Mouse (Mus musculus): ENCODE measurements around the gene Ubxn2a.

Gene Ubxn2a

GRCm38 (mm10) chr12:4878296-4878783 is 29.2 kb downstream of the Ubxn2a start:
- 84% methylated on average over 9 of the region's 9 CpGs for WGBS

- WGBS, result 90% methylated on average over 8 of the region's 8 CpGs
Observed at GRCm38 (mm10) chr12:4875623-4876022, 31.9 kb downstream of the Ubxn2a start.

GRCm38 (mm10) chr12:4874161-4874927 is 33.2 kb downstream of the Ubxn2a start, which contains the start of gene Mfsd2b:
TSS of gene Mfsd2b (minus strand) at chr12:4874359.
- WGBS, result 2% methylated on average over 24 of the region's 24 CpGs

GRCm38 (mm10) chr12:4873531-4873930 is 34.0 kb downstream of the Ubxn2a start:
- 74% methylated on average over 6 of the region's 6 CpGs for WGBS

- WGBS, result 81% methylated on average over 5 of the region's 5 CpGs
Observed at GRCm38 (mm10) chr12:4872983-4873477, 34.5 kb downstream of the Ubxn2a start.

- WGBS, result 67% methylated on average over 4 of the region's 4 CpGs
Observed at GRCm38 (mm10) chr12:4872273-4872672, 35.2 kb downstream of the Ubxn2a start.

- WGBS, result 94% methylated on average over 5 of the region's 5 CpGs
Observed at GRCm38 (mm10) chr12:4871260-4871659, 36.2 kb downstream of the Ubxn2a start.

GRCm38 (mm10) chr12:4868924-4869323 is 38.6 kb downstream of the Ubxn2a start:
- WGBS, result 92% methylated on average over 8 of the region's 8 CpGs

- WGBS, result 43% methylated on average over 4 of the region's 4 CpGs
Observed at GRCm38 (mm10) chr12:4864338-4864690, 43.2 kb downstream of the Ubxn2a start.

- 69% methylated on average over 4 of the region's 4 CpGs for WGBS
Observed at GRCm38 (mm10) chr12:4863654-4864337, 43.7 kb downstream of the Ubxn2a start.

GRCm38 (mm10) chr12:4862672-4863071 is 44.8 kb downstream of the Ubxn2a start:
- 93% methylated on average over 4 of the region's 4 CpGs for WGBS

GRCm38 (mm10) chr12:4859241-4859914 is 48.1 kb downstream of the Ubxn2a start:
- WGBS, result 66% methylated on average over 11 of the region's 11 CpGs

- 94% methylated on average over 2 of the region's 2 CpGs for WGBS
Observed at GRCm38 (mm10) chr12:4856834-4857233, 50.7 kb downstream of the Ubxn2a start.

- 98% methylated on average over 5 of the region's 5 CpGs for WGBS
Observed at GRCm38 (mm10) chr12:4856160-4856559, 51.3 kb downstream of the Ubxn2a start.

- WGBS, result under 1% methylated on average over 12 of the region's 12 CpGs
Observed at GRCm38 (mm10) chr12:4843741-4844140, 63.8 kb downstream of the Ubxn2a start.

- WGBS, result under 1% methylated on average over 30 of the region's 30 CpGs
Observed at GRCm38 (mm10) chr12:4842890-4843597, 64.5 kb downstream of the Ubxn2a start, which contains the start of gene Wdcp. TSS of gene Wdcp (plus strand) at chr12:4843303.

GRCm38 (mm10) chr12:4842456-4842855 is 65.0 kb downstream of the Ubxn2a start:
- 89% methylated on average over 8 of the region's 8 CpGs for WGBS

- WGBS, result 2% methylated on average over 37 of the region's 37 CpGs
Observed at GRCm38 (mm10) chr12:4841392-4841887, 66.1 kb downstream of the Ubxn2a start, which contains the start of gene Fkbp1b. TSS of gene Fkbp1b (minus strand) at chr12:4841591.

GRCm38 (mm10) chr12:4840741-4841140 is 66.8 kb downstream of the Ubxn2a start:
- 3% methylated on average over 11 of the region's 11 CpGs for WGBS

- WGBS, result 52% methylated on average over 6 of the region's 6 CpGs
Observed at GRCm38 (mm10) chr12:4840010-4840409, 67.5 kb downstream of the Ubxn2a start.

GRCm38 (mm10) chr12:4836959-4837358 is 70.5 kb downstream of the Ubxn2a start:
- WGBS, result 55% methylated on average over 4 of the region's 4 CpGs

Data from cerebral cortex, adult 2 months (tissue).